Mouse (Mus musculus) forebrain, embryonic 16.5 days (tissue): Measurements from ENCODE around the gene Cd46. TPM values are rescaled to one million over a fixed set of nuclear protein-coding genes. Genes with fewer than 3 reads are reported as not detected.

Experiments used
- ATAC-seq: fragments of 200-750 bp; cut with Nextera tagmentation; 2 replicates; pipeline ENCODE4 v1.8.0; 2017; ENCODE audit warnings: mild to moderate bottlenecking, moderate library complexity
- H3K27ac ChIP-seq: fragments of 300-500 bp; sonication (generic); 2 replicates; pipeline ENCODE4 v1.5.1; 2014; ENCODE audit warnings: low read length, control low read depth
- H3K27me3 ChIP-seq: fragments of 300-500 bp; sonication (generic); replicated peaks from 2 replicates; pipeline ENCODE4 v1.6.1; 2014; ENCODE audit warnings: low read length; ENCODE audit not compliant: control insufficient read depth, insufficient read depth
- H3K36me3 ChIP-seq: fragments of 300-500 bp; sonication (generic); 2 replicates; pipeline ENCODE4 v1.6.1; 2014; ENCODE audit not compliant: control insufficient read depth, insufficient read depth
- H3K4me1 ChIP-seq: fragments of 300-500 bp; sonication (generic); replicated peaks from 2 replicates; pipeline ENCODE4 v1.6.1; 2014; ENCODE audit warnings: low read length; ENCODE audit not compliant: control insufficient read depth, insufficient read depth
- H3K4me2 ChIP-seq: fragments of 300-500 bp; sonication (generic); 2 replicates; pipeline ENCODE4 v1.6.1; 2014; ENCODE audit warnings: mild to moderate bottlenecking, low read length, control low read depth
- H3K4me3 ChIP-seq: fragments of 300-500 bp; sonication (generic); replicated peaks from 2 replicates; pipeline ENCODE4 v1.5.1; 2014; ENCODE audit warnings: mild to moderate bottlenecking, low read length, control low read depth
- H3K9ac ChIP-seq: fragments of 300-500 bp; sonication (generic); replicated peaks from 2 replicates; pipeline ENCODE4 v1.6.1; 2014; ENCODE audit warnings: low read depth, low read length, control low read depth
- H3K9me3 ChIP-seq: fragments of 300-500 bp; sonication (generic); 2 replicates; pipeline ENCODE4 v1.6.1; 2016; ENCODE audit warnings: low read length; ENCODE audit not compliant: control insufficient read depth
- WGBS: fragments of 180-500 bp; shearing (Covaris S2); extraction: QIAGEN DNeasy Blood & Tissue Kit; methylation state at CpG from one replicate; pipeline ENCODE4 v1.1.7; 2014; 5-methylcytosine and 5-hydroxymethylcytosine counted together
- polyA plus RNA-seq: library from polyadenylated mRNA; unstranded; fragments of >200 nt; fragmentation: Nextera tagmentation; extraction: Ambion mirVana; gene quantifications from 2 replicates; pipeline ENCODE4 v1.2.1, GENCODE M21; 2015

Cd46 gene
- 1.5 and 2.1 TPM in 2 replicates for polyA plus RNA-seq

DNA sequence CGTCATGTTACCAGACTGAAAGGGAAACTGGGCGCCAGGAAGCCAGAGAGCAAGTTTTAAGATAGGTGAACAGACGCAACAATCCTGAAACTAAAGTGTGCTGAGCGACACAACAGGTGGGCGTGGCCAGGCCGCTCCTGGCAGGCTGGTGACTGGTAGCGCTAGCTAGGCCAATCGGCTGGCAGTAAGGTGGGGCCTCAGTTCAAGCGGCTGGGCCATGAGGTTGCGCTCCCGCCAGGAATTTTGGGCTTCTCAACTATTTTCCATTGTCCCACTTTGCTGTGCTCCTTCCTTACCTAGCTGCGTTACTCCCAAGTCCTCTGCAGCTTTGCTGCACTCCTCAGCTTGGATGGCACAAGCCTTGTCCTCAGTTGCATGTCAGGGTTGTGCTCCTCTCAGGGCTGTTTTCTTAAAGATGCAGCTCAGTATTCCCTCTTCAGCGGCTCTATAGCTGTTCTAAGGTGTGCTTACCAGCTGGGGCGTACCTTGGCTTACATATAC is at the start of gene Cd46:
Cd46 (minus strand) TSS at position 30 of the 501 bp plus-strand sequence.
- H3K9ac ChIP-seq: peak within 1 kb of the TSS; percentile 6; the same call in 1 of the 2 replicates
- no peak within 1 kb of the TSS for H3K27ac ChIP-seq
- peaks cover 8% of the 10 kb centered on the region for H3K4me1 ChIP-seq
- peak; percentile 95 for ATAC-seq
- H3K27me3 ChIP-seq: no peaks in the 10 kb centered on the region
- peak within 1 kb of the TSS; percentile 37 for H3K4me3 ChIP-seq
- H3K36me3 ChIP-seq: peaks cover 3% of the 10 kb centered on the region; the same call in 1 of the 2 replicates
- H3K9me3 ChIP-seq: no peaks in the 10 kb centered on the region
- peak within 1 kb of the TSS; percentile 52 for H3K4me2 ChIP-seq
- 2% methylated on average over 14 of the region's 14 CpGs for WGBS

DNA sequence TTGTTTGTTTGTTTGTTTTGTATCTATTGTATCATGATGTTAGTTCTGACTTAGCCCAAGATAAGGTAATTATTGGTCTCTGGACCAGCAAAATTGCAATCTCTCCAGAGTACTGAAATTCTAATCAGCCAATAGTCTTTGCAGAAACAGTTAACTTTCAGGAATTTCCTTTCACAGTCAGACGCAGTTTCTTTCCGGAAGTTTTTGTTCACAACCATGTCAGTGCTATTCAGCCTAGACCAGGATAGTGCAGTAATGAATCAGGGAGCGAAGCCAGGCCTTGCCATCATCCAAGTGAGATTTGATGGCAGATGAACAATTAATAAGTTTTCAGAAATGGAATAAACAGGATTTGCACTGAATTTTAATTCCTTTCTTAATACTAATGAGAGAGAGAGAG is 40.0 kb upstream of the Cd46 start:
- Histone ChIP-seq H3K9me3 (no peaks in the 10 kb centered on the region), H3K4me2 (peak overlapping the region; percentile 68), H3K36me3 (peaks cover 3% of the 10 kb centered on the region), H3K27ac (no peak overlapping the region), H3K27me3 (no peaks in the 10 kb centered on the region), H3K4me3 (peak overlapping the region; percentile 59; the same call in 1 of the 2 replicates), H3K4me1 (peaks cover 12% of the 10 kb centered on the region), H3K9ac (no peak overlapping the region)
- ATAC-seq: no peak
- WGBS: 47% methylated on average over 3 of the region's 3 CpGs

DNA sequence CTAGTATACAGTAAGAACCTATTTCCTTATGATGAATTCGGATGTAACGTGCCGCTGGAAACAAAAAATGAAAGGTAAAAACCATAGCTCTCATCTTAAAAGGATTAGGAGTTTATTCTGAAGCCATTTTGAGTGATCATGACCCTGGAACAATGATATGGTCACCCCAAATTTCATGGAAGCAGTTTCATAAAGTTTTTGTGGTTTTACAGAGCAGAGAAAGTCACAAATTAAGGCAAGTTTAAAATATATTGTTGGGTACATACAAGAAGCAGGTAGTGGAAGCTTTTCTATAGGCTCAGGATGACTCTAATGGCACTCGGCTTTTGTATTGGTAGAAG is 39.6 kb upstream of the Cd46 start:
- peaks cover 12% of the 10 kb centered on the region for H3K4me1 ChIP-seq
- ATAC-seq: no peak
- H3K4me2 ChIP-seq: peak overlapping the region; percentile 68
- WGBS: 26% methylated on average over 4 of the region's 4 CpGs
- peaks cover 3% of the 10 kb centered on the region for H3K36me3 ChIP-seq
- H3K9ac ChIP-seq: peak overlapping the region; percentile 69
- H3K4me3 ChIP-seq: peak overlapping the region; percentile 59
- H3K9me3 ChIP-seq: no peaks in the 10 kb centered on the region
- H3K27ac ChIP-seq: peak overlapping the region; percentile 93
- no peaks in the 10 kb centered on the region for H3K27me3 ChIP-seq

DNA sequence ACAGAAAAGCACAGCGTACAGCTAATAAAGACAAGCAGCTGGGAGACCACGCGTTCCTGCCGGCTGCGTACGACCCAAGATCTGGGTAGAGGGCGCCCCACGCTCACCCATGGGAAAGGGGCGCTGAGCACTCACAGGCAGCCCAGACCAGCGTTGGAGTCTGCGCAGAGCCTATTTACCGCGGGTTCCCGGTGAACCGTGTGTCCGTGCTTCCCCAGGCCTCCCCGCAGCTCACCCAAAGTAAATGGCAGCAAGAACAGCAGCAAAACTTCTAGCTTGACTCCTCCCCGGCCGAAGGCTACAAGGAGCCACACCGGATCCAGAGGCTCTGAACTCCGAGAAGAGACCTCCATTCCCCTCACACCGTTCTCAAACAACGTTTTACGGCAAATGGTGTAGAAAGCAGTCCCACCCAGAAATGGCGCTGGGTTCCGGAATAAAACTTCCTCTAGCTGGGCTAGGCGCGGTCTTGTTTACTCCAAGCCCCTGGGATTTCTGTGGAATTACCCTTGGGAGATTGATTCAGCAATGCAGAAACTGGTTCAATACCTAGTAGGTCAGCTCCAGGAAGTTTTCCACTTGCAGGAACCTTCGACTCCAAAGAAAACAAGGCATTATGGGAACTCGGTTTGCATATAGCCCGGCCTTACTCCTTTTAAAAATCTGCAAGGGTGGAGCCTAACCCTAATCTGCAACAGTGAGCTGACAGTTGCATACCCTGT is 39.1 kb upstream of the Cd46 start, which contains the start of gene Cr1l:
Cr1l (minus strand) TSS at position 634 of the 722 bp plus-strand sequence.
- Histone ChIP-seq H3K27me3 (no peaks in the 10 kb centered on the region), H3K9me3 (no peaks in the 10 kb centered on the region), H3K9ac (peak within 1 kb of the TSS; percentile 69), H3K4me2 (peak within 1 kb of the TSS; percentile 68), H3K4me1 (peaks cover 12% of the 10 kb centered on the region), H3K4me3 (peak within 1 kb of the TSS; percentile 59), H3K36me3 (peaks cover 3% of the 10 kb centered on the region), H3K27ac (peak within 1 kb of the TSS; percentile 93)
- peak; percentile 100 for ATAC-seq
- WGBS: under 1% methylated on average over 31 of the region's 31 CpGs

DNA sequence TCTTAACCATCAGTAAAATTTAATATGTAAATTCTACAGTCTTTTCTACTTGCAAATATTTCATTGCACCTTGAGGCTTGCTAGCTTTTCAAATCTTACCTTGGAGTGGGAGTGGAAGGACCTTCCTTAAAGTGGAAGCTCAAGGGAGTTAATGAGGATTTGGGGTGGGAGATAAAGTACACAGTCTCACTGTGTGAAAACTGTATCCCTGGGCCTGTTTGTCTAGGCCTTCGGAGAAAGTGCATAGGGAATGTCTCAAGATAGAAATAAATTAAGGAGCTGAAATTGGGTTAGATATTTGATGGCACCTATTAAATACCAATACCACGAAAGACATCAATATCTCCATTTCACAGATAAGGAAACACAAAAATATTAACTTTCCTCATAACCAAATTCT is 38.4 kb upstream of the Cd46 start:
- Histone ChIP-seq H3K9ac (peak overlapping the region; percentile 69), H3K27me3 (no peaks in the 10 kb centered on the region), H3K4me2 (peak overlapping the region; percentile 68), H3K9me3 (no peaks in the 10 kb centered on the region), H3K4me3 (peak overlapping the region; percentile 59), H3K4me1 (peaks cover 12% of the 10 kb centered on the region), H3K27ac (peak overlapping the region; percentile 93), H3K36me3 (peaks cover 5% of the 10 kb centered on the region)
- 14% methylated on average over 2 of the region's 2 CpGs for WGBS
- ATAC-seq: peak; percentile 29

DNA sequence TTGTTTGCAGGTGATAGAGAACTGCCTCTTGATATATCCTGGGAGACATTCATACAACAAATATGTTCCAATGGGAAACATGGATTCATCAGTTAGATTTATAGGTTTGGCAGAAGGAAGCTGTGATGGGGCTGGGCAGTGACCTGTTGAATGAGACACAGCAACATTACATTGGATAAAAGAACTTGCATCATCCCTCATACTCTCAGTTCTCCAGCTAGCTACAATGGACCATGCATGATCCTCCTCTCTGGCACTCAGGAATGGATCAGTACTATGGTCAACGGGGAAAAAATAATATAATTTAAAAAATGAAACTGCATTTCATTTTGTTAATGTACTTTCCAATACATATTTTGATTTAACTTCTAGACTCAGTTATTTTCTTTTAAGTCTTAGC is 37.8 kb upstream of the Cd46 start:
- Histone ChIP-seq H3K27ac (no peak overlapping the region), H3K9me3 (no peaks in the 10 kb centered on the region), H3K4me3 (no peak overlapping the region), H3K4me2 (peak overlapping the region; percentile 25; the same call in 1 of the 2 replicates), H3K9ac (no peak overlapping the region), H3K27me3 (no peaks in the 10 kb centered on the region), H3K4me1 (peaks cover 12% of the 10 kb centered on the region), H3K36me3 (peaks cover 5% of the 10 kb centered on the region)
- 89% methylated on average over 1 of the region's 1 CpGs for WGBS
- ATAC-seq: no peak

DNA sequence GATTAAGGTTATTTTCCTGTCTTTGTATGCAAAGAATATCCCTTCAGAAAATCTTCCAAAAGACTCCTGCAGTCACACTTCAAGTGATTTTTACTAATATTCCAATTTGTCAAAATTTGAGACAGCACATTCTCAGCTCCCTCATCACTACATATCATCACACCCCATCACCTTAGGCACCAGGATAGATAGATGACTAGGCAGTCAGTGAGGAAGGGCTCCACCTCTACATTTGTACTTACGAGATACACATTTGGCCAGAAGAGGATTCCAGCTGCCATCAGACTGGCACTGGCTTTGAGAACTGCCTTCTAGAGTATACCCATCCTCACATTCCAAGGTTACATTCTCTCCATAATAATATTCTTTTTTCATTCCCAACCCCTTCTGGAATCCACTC is 22.4 kb upstream of the Cd46 start:
- Histone ChIP-seq H3K27ac (no peak overlapping the region), H3K9ac (no peak overlapping the region), H3K9me3 (no peaks in the 10 kb centered on the region), H3K4me2 (no peak overlapping the region), H3K27me3 (no peaks in the 10 kb centered on the region), H3K4me1 (no peaks in the 10 kb centered on the region), H3K36me3 (peaks cover 12% of the 10 kb centered on the region), H3K4me3 (no peak overlapping the region)
- WGBS: 94% methylated on average over 1 of the region's 1 CpGs
- ATAC-seq: no peak

DNA sequence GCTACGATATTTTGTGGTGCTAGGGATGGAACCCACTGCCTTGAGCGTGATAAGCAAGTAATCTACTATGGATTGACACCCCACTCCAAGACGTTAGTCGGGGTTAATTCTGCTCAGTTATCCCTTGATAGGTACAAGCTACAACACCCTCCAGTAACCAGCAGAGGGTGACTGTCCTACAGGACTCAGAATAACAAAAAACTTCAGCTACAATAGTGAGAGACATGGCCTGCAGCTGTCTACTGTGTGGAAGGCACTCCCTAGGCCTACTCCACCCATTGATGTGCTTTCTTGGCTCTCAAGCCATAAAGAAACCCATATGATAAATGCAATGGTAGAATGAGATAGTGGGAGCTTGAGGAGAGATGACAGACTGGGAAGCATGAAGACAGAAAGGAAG is 21.6 kb upstream of the Cd46 start:
- no peak for ATAC-seq
- WGBS: 87% methylated on average over 4 of the region's 4 CpGs
- no peak overlapping the region for H3K9ac ChIP-seq

DNA sequence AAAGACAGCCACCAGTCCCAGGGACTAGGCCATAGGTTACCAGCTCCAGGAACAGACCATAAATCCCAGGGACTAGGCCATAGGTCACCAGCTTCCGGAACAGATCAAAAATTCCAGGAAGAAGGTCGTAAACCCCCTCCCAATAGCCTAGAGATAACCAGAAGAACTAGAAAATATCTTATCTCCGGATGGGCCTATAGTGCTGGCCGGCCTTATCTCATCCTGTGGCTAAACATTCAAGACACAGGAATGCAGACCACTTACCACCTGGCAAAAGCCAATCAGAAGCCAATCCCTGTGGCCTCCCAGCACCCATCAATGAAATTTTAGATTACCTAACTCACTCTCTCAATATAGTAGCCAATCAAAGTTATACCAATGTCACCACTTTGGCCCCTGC is 8.6 kb upstream of the Cd46 start:
- no peak for ATAC-seq
- 95% methylated on average over 4 of the region's 4 CpGs for WGBS
- H3K4me3 ChIP-seq: no peak overlapping the region

More for the DNA sequence above, 21.6 kb upstream of the Cd46 start:
- H3K9me3 ChIP-seq: no peaks in the 10 kb centered on the region
- no peaks in the 10 kb centered on the region for H3K27me3 ChIP-seq
- H3K36me3 ChIP-seq: peaks cover 12% of the 10 kb centered on the region
- H3K27ac ChIP-seq: no peak overlapping the region
- H3K4me1 ChIP-seq: no peaks in the 10 kb centered on the region
- H3K4me3 ChIP-seq: no peak overlapping the region
- H3K4me2 ChIP-seq: no peak overlapping the region

More for the DNA sequence above, 8.6 kb upstream of the Cd46 start:
- Histone ChIP-seq H3K27me3 (no peaks in the 10 kb centered on the region), H3K36me3 (peaks cover 10% of the 10 kb centered on the region), H3K27ac (no peak overlapping the region), H3K9me3 (no peaks in the 10 kb centered on the region), H3K9ac (no peak overlapping the region), H3K4me1 (no peaks in the 10 kb centered on the region), H3K4me2 (no peak overlapping the region)
